Mouse (Mus musculus): ENCODE measurements around the gene Tiam2. TPM values are rescaled to one million over a fixed set of nuclear protein-coding genes. Genes with fewer than 3 reads are reported as not detected.
A peak's percentile ranks its signal among the peaks of the same experiment; 100 is the strongest.

Tiam2 gene
- polyA plus RNA-seq, 1 experiment from 2014 or later: 5.3 TPM

DNA sequence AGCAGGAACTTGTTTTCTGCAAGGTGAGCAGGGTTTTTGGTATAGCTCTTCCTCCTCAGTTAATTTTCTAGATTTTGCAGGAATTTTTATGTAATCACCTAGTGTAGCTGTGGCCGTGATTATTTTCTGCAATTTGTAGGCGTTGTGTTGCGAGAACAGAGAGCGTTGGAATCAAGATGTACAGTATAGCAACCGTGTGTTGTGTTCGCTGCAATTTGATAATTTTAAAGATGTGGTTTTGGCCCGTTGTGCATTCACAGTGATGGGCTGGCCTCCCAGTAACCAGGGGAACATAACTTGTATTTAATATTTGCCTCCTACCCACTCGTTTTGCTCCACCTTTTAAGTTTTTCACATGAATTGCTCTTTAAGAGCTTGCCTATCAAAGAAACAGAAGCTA lies 156.7 kb downstream of the Tiam2 start:
- 89% methylated on average over 8 of the region's 8 CpGs for WGBS
- H3K4me3 ChIP-seq: no peak overlapping the region
- no peak overlapping the region for H3K27ac ChIP-seq
- H3K27me3 ChIP-seq (ENCODE audit: poor library complexity, severe bottlenecking): no peaks in the 10 kb centered on the region
- H3K36me3 ChIP-seq (replicated peaks): no peaks in the 10 kb centered on the region
- DNase-seq (ENCODE audit: extremely low spot score, low spot score): no peak
- H3K4me1 ChIP-seq: 0 out of 2 replicates have a peak, but pooled peaks cover 3% of the 10 kb centered on the region
- H3K9me3 ChIP-seq: no peaks in the 10 kb centered on the region

DNA sequence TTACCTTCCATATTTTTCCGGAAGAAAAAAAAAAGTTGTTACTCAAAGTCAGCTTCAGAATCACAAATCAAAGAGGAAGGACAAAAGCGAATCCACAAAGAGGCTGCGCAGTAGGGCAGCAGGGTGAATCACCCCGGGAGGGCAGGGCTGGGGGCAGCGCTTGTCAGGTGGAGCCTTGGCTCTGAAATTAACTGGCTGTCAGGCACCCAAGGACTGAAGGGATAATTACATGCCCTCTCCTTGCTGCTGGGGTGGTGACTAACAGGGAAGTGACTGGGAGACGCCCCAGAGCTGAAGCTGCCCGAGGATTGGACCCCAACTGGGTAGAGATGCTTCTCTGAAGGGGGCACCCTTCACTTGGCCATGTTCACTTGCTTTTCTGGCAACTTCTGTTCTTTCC lies 159.5 kb downstream of the Tiam2 start:
- Histone ChIP-seq H3K36me3 (replicated peaks) (no peaks in the 10 kb centered on the region), H3K27me3 (ENCODE audit: poor library complexity, severe bottlenecking) (no peaks in the 10 kb centered on the region), H3K4me1 (0 out of 2 replicates have a peak, but pooled peaks cover 6% of the 10 kb centered on the region), H3K27ac (no peak overlapping the region), H3K4me3 (no peak overlapping the region), H3K9me3 (no peaks in the 10 kb centered on the region)
- DNase-seq (ENCODE audit: extremely low spot score, low spot score): no peak
- WGBS: 68% methylated on average over 7 of the region's 7 CpGs

- no peak for DNase-seq (ENCODE audit: extremely low spot score, low spot score)
- Histone ChIP-seq H3K27me3 (ENCODE audit: poor library complexity, severe bottlenecking) (no peaks in the 10 kb centered on the region), H3K27ac (no peak overlapping the region), H3K36me3 (replicated peaks) (no peaks in the 10 kb centered on the region), H3K4me1 (0 out of 2 replicates have a peak, but pooled peaks cover 6% of the 10 kb centered on the region), H3K9me3 (no peaks in the 10 kb centered on the region), H3K4me3 (no peak overlapping the region)
- WGBS: 96% methylated on average over 4 of the region's 4 CpGs
These were observed 160.8 kb downstream of the Tiam2 start for GRCm38 (mm10) chr17:3487211-3487610.

DNA sequence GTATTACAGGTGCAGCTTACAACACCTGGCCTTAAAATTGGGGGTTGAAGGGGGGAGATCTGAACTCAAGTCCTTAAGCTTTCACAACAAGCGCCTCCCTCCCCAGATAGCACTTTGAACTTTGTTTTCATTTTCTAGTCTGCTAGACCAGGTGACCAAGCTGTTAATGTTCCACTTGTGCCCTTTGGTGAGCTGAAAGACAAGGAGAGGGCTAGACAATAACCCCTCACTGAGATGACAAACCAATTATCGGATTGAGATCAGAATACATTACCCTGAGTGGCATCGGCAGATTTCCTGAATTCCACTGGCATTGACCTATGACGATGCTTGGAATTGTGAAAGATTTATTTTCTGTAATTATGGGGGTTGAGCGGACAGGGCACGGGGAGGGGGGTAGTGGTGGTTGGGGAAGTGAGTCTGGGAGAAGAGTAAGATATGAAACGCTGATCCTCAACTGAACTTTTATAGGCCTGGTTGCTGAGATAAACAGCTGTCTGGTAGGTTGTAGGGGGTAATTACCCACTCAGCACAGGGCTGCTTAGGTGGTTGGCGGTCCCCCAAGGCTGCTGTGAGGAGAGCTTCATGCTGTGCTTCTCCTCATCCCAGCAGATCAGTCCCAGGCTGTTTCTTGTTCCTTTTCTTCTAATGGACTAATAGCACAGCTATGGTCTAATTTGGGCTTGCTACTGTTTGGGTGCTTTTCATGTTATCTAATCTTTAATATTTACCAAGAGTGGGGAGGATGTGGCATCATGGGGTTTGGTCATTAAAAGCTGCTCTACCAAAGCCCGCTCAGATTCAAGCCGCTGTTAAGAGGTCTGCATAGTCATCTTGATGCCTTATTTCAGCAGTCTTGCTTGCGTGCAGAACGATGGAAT lies 161.6 kb downstream of the Tiam2 start:
- Histone ChIP-seq H3K4me3 (no peak overlapping the region), H3K36me3 (replicated peaks) (no peaks in the 10 kb centered on the region), H3K27me3 (ENCODE audit: poor library complexity, severe bottlenecking) (no peaks in the 10 kb centered on the region), H3K27ac (no peak overlapping the region), H3K9me3 (no peaks in the 10 kb centered on the region), H3K4me1 (0 out of 2 replicates have a peak, but pooled peaks cover 6% of the 10 kb centered on the region)
- 79% methylated on average over 12 of the region's 12 CpGs for WGBS
- DNase-seq (ENCODE audit: extremely low spot score, low spot score): no peak

DNA sequence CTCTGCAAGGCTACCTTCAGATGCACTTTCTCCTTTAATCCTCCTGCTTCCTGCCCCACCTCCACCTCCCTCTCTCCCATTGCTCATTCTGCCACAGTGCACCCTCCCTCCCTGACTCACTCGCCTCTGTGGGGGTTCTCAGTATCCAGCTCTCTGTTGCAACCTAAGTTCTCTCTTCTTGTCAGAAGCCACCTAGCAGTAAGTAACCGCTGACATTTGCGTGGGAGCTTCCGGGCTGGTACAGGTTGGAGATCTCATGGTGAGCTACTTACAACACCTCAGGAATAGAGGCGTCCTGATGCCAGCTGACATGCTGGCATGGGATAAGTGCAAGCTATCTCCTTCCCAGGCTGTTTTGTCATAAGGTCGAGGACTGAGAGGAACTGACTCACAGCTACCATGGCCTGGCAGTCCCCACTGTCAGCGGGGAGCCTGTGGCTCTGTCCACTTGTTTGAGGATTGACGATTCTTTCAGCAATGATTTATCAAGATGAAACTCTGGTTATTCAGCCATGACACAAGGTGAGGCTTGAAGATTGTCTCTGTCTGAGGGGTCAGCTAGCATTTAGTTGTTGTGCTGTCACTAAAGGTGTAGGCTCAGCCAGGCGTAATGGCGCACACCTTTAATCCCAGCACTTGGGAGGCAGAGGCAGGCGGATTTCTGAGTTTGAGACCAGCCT lies 164.0 kb downstream of the Tiam2 start:
- no peaks in the 10 kb centered on the region for H3K27me3 ChIP-seq (ENCODE audit: poor library complexity, severe bottlenecking)
- WGBS: 82% methylated on average over 11 of the region's 11 CpGs
- 0 out of 2 replicates have a peak, but pooled peaks cover 6% of the 10 kb centered on the region for H3K4me1 ChIP-seq
- no peak overlapping the region for H3K4me3 ChIP-seq
- no peak for DNase-seq (ENCODE audit: extremely low spot score, low spot score)
- H3K27ac ChIP-seq: no peak overlapping the region
- no peaks in the 10 kb centered on the region for H3K36me3 ChIP-seq (replicated peaks)
- H3K9me3 ChIP-seq: no peaks in the 10 kb centered on the region

DNA sequence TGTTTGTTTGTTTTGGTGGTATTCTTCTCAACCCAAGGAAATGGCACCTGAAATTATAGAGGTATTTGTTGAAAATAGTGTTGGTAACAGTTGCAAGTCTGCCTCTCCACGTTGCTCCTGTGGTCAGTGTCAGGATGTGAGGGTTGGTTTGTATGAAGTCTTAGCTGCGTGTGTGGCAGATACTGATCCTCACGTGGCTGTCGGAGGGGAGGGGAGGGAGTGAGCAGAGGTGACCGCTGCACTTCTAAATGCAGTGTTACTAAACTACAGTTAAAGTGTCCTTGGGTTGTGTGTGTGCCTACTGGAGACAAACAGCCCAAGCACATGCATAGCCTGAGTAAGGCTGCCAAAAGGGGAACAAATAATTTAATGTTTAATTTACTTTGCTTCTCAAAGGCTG lies 164.7 kb downstream of the Tiam2 start:
- Histone ChIP-seq H3K9me3 (no peaks in the 10 kb centered on the region), H3K36me3 (replicated peaks) (no peaks in the 10 kb centered on the region), H3K4me3 (no peak overlapping the region), H3K27me3 (ENCODE audit: poor library complexity, severe bottlenecking) (no peaks in the 10 kb centered on the region), H3K27ac (no peak overlapping the region), H3K4me1 (0 out of 2 replicates have a peak, but pooled peaks cover 6% of the 10 kb centered on the region)
- WGBS: 82% methylated on average over 5 of the region's 5 CpGs
- no peak for DNase-seq (ENCODE audit: extremely low spot score, low spot score)

GRCm38 (mm10) chr17:3491667-3492066 lies 165.3 kb downstream of the Tiam2 start:
- no peak for DNase-seq (ENCODE audit: extremely low spot score, low spot score)
- H3K9me3 ChIP-seq: no peaks in the 10 kb centered on the region
- H3K4me1 ChIP-seq: 0 out of 2 replicates have a peak, but pooled peaks cover 6% of the 10 kb centered on the region
- WGBS: 90% methylated on average over 6 of the region's 6 CpGs
- H3K27ac ChIP-seq: no peak overlapping the region
- H3K27me3 ChIP-seq (ENCODE audit: poor library complexity, severe bottlenecking): no peaks in the 10 kb centered on the region
- H3K4me3 ChIP-seq: no peak overlapping the region
- H3K36me3 ChIP-seq (replicated peaks): no peaks in the 10 kb centered on the region

- WGBS: 84% methylated on average over 2 of the region's 2 CpGs
- no peaks in the 10 kb centered on the region for H3K36me3 ChIP-seq (replicated peaks)
- H3K27me3 ChIP-seq (ENCODE audit: poor library complexity, severe bottlenecking): no peaks in the 10 kb centered on the region
- no peak overlapping the region for H3K27ac ChIP-seq
- no peak for DNase-seq (ENCODE audit: extremely low spot score, low spot score)
- H3K4me1 ChIP-seq: no peaks in the 10 kb centered on the region
- no peak overlapping the region for H3K4me3 ChIP-seq
- no peaks in the 10 kb centered on the region for H3K9me3 ChIP-seq
These were observed 169.2 kb downstream of the Tiam2 start for GRCm38 (mm10) chr17:3495576-3495975.

DNA sequence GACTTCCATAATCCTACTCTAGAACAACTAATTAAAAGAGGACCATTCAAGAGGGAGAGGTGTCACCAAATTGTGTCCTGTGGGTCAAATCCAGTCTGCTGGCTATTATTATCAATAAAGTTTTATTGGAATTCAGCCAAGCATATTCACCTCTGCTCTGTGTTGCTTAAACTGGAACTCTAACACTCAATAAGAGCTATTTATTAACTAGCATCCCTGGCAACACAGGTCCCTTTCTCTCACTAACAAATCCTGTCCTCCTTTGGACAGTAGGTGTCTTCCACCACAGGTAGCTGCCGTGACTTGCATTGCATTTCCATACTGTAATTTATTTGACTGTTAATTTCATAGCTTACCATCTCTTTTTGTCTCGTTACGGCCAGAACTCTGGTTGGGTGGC lies 169.7 kb downstream of the Tiam2 start:
- WGBS: 93% methylated on average over 3 of the region's 3 CpGs
- Histone ChIP-seq H3K4me1 (no peaks in the 10 kb centered on the region), H3K9me3 (no peaks in the 10 kb centered on the region), H3K27me3 (ENCODE audit: poor library complexity, severe bottlenecking) (no peaks in the 10 kb centered on the region), H3K27ac (no peak overlapping the region), H3K4me3 (no peak overlapping the region), H3K36me3 (replicated peaks) (no peaks in the 10 kb centered on the region)
- DNase-seq (ENCODE audit: extremely low spot score, low spot score): no peak

- Histone ChIP-seq H3K4me1 (no peaks in the 10 kb centered on the region), H3K4me3 (no peak overlapping the region), H3K36me3 (replicated peaks) (no peaks in the 10 kb centered on the region), H3K27me3 (ENCODE audit: poor library complexity, severe bottlenecking) (no peaks in the 10 kb centered on the region), H3K27ac (no peak overlapping the region), H3K9me3 (no peaks in the 10 kb centered on the region)
- peak; percentile 45 for DNase-seq (ENCODE audit: extremely low spot score, low spot score)
- 27% methylated on average over 3 of the region's 3 CpGs for WGBS
These were observed 171.7 kb downstream of the Tiam2 start for GRCm38 (mm10) chr17:3498086-3498485.

- whole genome bisulfite sequencing: 91% methylated on average over 3 of the region's 3 CpGs
- Histone ChIP-seq H3K36me3 (replicated peaks) (no peaks in the 10 kb centered on the region), H3K4me3 (no peak overlapping the region), H3K27ac (no peak overlapping the region), H3K9me3 (no peaks in the 10 kb centered on the region), H3K27me3 (ENCODE audit: poor library complexity, severe bottlenecking) (no peaks in the 10 kb centered on the region), H3K4me1 (no peaks in the 10 kb centered on the region)
- no peak for DNase-seq (ENCODE audit: extremely low spot score, low spot score)
These were observed 172.2 kb downstream of the Tiam2 start for GRCm38 (mm10) chr17:3498580-3498979.

GRCm38 (mm10) chr17:3499468-3499867 lies 173.1 kb downstream of the Tiam2 start:
- no peaks in the 10 kb centered on the region for H3K36me3 ChIP-seq (replicated peaks)
- H3K9me3 ChIP-seq: no peaks in the 10 kb centered on the region
- 94% methylated on average over 8 of the region's 8 CpGs for WGBS
- no peaks in the 10 kb centered on the region for H3K27me3 ChIP-seq (ENCODE audit: poor library complexity, severe bottlenecking)
- no peaks in the 10 kb centered on the region for H3K4me1 ChIP-seq
- H3K4me3 ChIP-seq: no peak overlapping the region
- DNase-seq (ENCODE audit: extremely low spot score, low spot score): no peak
- no peak overlapping the region for H3K27ac ChIP-seq

DNA sequence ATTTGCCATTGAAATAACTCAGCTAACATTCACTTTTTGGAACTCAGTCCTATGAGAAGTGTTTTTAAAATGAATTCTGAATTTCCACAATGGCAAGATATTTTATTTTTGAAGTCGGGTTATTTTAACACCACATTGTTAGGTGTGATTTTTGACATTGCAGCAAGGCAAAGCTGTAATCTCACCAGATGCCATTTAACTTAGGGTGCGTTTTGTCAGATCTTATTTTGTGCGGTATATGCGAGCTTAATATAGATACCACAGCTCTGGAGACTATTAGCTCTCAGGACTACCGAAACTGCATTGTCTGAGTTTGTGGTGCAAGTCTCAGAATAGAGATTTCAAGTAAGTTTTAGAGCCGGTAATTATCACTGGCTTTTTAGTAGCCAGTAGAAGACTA lies 173.7 kb downstream of the Tiam2 start:
- Histone ChIP-seq H3K27ac (no peak overlapping the region), H3K36me3 (replicated peaks) (no peaks in the 10 kb centered on the region), H3K27me3 (ENCODE audit: poor library complexity, severe bottlenecking) (no peaks in the 10 kb centered on the region), H3K9me3 (no peaks in the 10 kb centered on the region), H3K4me1 (no peaks in the 10 kb centered on the region), H3K4me3 (no peak overlapping the region)
- 93% methylated on average over 6 of the region's 6 CpGs for WGBS
- DNase-seq (ENCODE audit: extremely low spot score, low spot score): no peak
